Mouse (Mus musculus) thymus, postnatal 0 days (tissue): ENCODE measurements around the gene Mylip. TPM values are rescaled to one million over a fixed set of nuclear protein-coding genes. Genes with fewer than 3 reads are reported as not detected.

Source experiments
- polyA plus RNA-seq: library from polyadenylated mRNA; unstranded; fragments of >200 nt; fragmentation: Nextera tagmentation; extraction: Ambion mirVana; gene quantifications from 2 replicates; pipeline ENCODE4 v1.2.1, GENCODE M21; 2015

The Mylip gene
- polyA plus RNA-seq, 1 experiment from 2014 or later = 15.6 TPM

Other genes with a start within 250 kb of the Mylip start
- 78.0 and 79.1 TPM in 2 replicates for gene Gmpr, start 117.7 kb downstream of the Mylip start, polyA plus RNA-seq